Mouse (Mus musculus) olfactory bulb, adult 2 months (tissue): Measurements from ENCODE around the gene Polr1c.

ENCODE experiments used
- CTCF ChIP-seq: fragments of 200-500 bp; IDR thresholded peaks from 2 replicates; pipeline ENCODE4 v1.5.1; 2012; ENCODE audit warnings: low read depth, mild to moderate bottlenecking, low read length, moderate library complexity; ENCODE audit not compliant: insufficient read depth
- POLR2A ChIP-seq: fragments of 200-500 bp; IDR thresholded peaks from 2 replicates; pipeline ENCODE4 v1.6.1; 2012; ENCODE audit warnings: mild to moderate bottlenecking, low read depth, low read length, moderate library complexity; ENCODE audit not compliant: insufficient read depth

- TF ChIP-seq POLR2A (no peak), CTCF (no peak)
These were observed 6.4 kb downstream of the Polr1c start for GRCm38 (mm10) chr17:46241471-46241870.
